Mouse (Mus musculus): ENCODE results near the gene Siglec1. TPM values are rescaled to one million over a fixed set of nuclear protein-coding genes. Genes with fewer than 3 reads are reported as not detected.

Gene Siglec1
- polyA plus RNA-seq (2016; fragmentation: Nextera tagmentation; extraction: Ambion mirVana), result 0.05 and 0.08 TPM in 2 replicates

- H3K4me1 ChIP-seq, result no peaks in the 10 kb centered on the region
- no peaks in the 10 kb centered on the region for H3K36me3 ChIP-seq
- no peak for DNase-seq (ENCODE audit: low spot score)
- H3K4me3 ChIP-seq, result no peak within 1 kb of the TSS
- H3K27me3 ChIP-seq (ENCODE audit: insufficient read depth, poor library complexity, severe bottlenecking), result peaks cover 15% of the 10 kb centered on the region
- 86% methylated on average over 11 of the region's 11 CpGs for WGBS
- no peaks in the 10 kb centered on the region for H3K9me3 ChIP-seq
- H3K27ac ChIP-seq, result no peak within 1 kb of the TSS
Observed at GRCm38 (mm10) chr2:131086667-131087390, at the start of gene Siglec1. Gene Siglec1 (minus strand): TSS chr2:131086765.

GRCm38 (mm10) chr2:131135521-131136139 lies 49.1 kb upstream of the Siglec1 start:
- WGBS, result 7% methylated on average over 11 of the region's 11 CpGs
- Histone ChIP-seq H3K27ac (peak overlapping the region; percentile 89), H3K27me3 (ENCODE audit: insufficient read depth, poor library complexity, severe bottlenecking) (no peaks in the 10 kb centered on the region), H3K9me3 (no peaks in the 10 kb centered on the region), H3K4me3 (peak overlapping the region; percentile 27; the same call in 1 of the 2 replicates), H3K4me1 (peaks cover 55% of the 10 kb centered on the region), H3K36me3 (peaks cover 14% of the 10 kb centered on the region)
- peak; percentile 92 for DNase-seq (ENCODE audit: low spot score)

- WGBS, result 66% methylated on average over 8 of the region's 8 CpGs
- no peaks in the 10 kb centered on the region for H3K27me3 ChIP-seq (ENCODE audit: insufficient read depth, poor library complexity, severe bottlenecking)
- H3K4me3 ChIP-seq, result no peak overlapping the region
- H3K4me1 ChIP-seq, result peaks cover 50% of the 10 kb centered on the region
- H3K27ac ChIP-seq, result peak overlapping the region; percentile 89
- H3K36me3 ChIP-seq, result peaks cover 11% of the 10 kb centered on the region
- no peaks in the 10 kb centered on the region for H3K9me3 ChIP-seq
- peak; percentile 73 for DNase-seq (ENCODE audit: low spot score)
Observed at GRCm38 (mm10) chr2:131134826-131135400, 48.3 kb upstream of the Siglec1 start.

- Histone ChIP-seq H3K27ac (peak overlapping the region; percentile 89), H3K9me3 (no peaks in the 10 kb centered on the region), H3K4me1 (peaks cover 50% of the 10 kb centered on the region), H3K4me3 (no peak overlapping the region), H3K27me3 (ENCODE audit: insufficient read depth, poor library complexity, severe bottlenecking) (no peaks in the 10 kb centered on the region), H3K36me3 (peaks cover 11% of the 10 kb centered on the region)
- DNase-seq (ENCODE audit: low spot score), result peak; percentile 75
- WGBS, result 43% methylated on average over 1 of the region's 1 CpGs
Observed at GRCm38 (mm10) chr2:131134381-131134780, 47.8 kb upstream of the Siglec1 start.

- 87% methylated on average over 9 of the region's 9 CpGs for WGBS
- H3K36me3 ChIP-seq, result peaks cover 2% of the 10 kb centered on the region; the same call in 1 of the 2 replicates
- no peak for DNase-seq (ENCODE audit: low spot score)
- peak within 1 kb of the TSS; percentile 89 for H3K27ac ChIP-seq
- H3K9me3 ChIP-seq, result no peaks in the 10 kb centered on the region
- peaks cover 56% of the 10 kb centered on the region for H3K4me1 ChIP-seq
- no peaks in the 10 kb centered on the region for H3K27me3 ChIP-seq (ENCODE audit: insufficient read depth, poor library complexity, severe bottlenecking)
- no peak within 1 kb of the TSS for H3K4me3 ChIP-seq
Observed at GRCm38 (mm10) chr2:131132930-131133547, 46.5 kb upstream of the Siglec1 start, which contains the start of gene Gm11037. Gene Gm11037 (plus strand): TSS chr2:131133497.

- H3K27me3 ChIP-seq (ENCODE audit: insufficient read depth, poor library complexity, severe bottlenecking), result no peaks in the 10 kb centered on the region
- H3K4me3 ChIP-seq, result no peak overlapping the region
- peaks cover 63% of the 10 kb centered on the region for H3K4me1 ChIP-seq
- H3K9me3 ChIP-seq, result no peaks in the 10 kb centered on the region
- DNase-seq (ENCODE audit: low spot score), result peak; percentile 74
- H3K27ac ChIP-seq, result no peak overlapping the region; the same call in 1 of the 2 replicates
- peaks cover 2% of the 10 kb centered on the region; the same call in 1 of the 2 replicates for H3K36me3 ChIP-seq
- WGBS, result 68% methylated on average over 10 of the region's 10 CpGs
Observed at GRCm38 (mm10) chr2:131132111-131132888, 45.7 kb upstream of the Siglec1 start.

GRCm38 (mm10) chr2:131130849-131131248 lies 44.3 kb upstream of the Siglec1 start:
- peaks cover 66% of the 10 kb centered on the region for H3K4me1 ChIP-seq
- H3K27ac ChIP-seq, result no peak overlapping the region
- no peaks in the 10 kb centered on the region for H3K27me3 ChIP-seq (ENCODE audit: insufficient read depth, poor library complexity, severe bottlenecking)
- no peak overlapping the region for H3K4me3 ChIP-seq
- H3K9me3 ChIP-seq, result no peaks in the 10 kb centered on the region
- no peak for DNase-seq (ENCODE audit: low spot score)
- H3K36me3 ChIP-seq, result no peaks in the 10 kb centered on the region; the same call in 1 of the 2 replicates
- WGBS, result 88% methylated on average over 2 of the region's 2 CpGs

- H3K4me3 ChIP-seq, result no peak overlapping the region
- DNase-seq (ENCODE audit: low spot score), result peak; percentile 83
- H3K9me3 ChIP-seq, result no peaks in the 10 kb centered on the region
- 67% methylated on average over 5 of the region's 5 CpGs for WGBS
- 0 out of 2 replicates have a peak, but pooled peaks cover 7% of the 10 kb centered on the region for H3K27me3 ChIP-seq (ENCODE audit: insufficient read depth, poor library complexity, severe bottlenecking)
- peak overlapping the region; percentile 62; the same call in 1 of the 2 replicates for H3K27ac ChIP-seq
- no peaks in the 10 kb centered on the region; the same call in 1 of the 2 replicates for H3K36me3 ChIP-seq
- H3K4me1 ChIP-seq, result peaks cover 58% of the 10 kb centered on the region
Observed at GRCm38 (mm10) chr2:131129836-131130235, 43.3 kb upstream of the Siglec1 start.

GRCm38 (mm10) chr2:131128636-131129157 lies 42.1 kb upstream of the Siglec1 start:
- WGBS, result 69% methylated on average over 3 of the region's 3 CpGs
- H3K4me1 ChIP-seq, result peaks cover 53% of the 10 kb centered on the region
- H3K27ac ChIP-seq, result 0 out of 2 replicates have a peak overlapping the region, but pooled peaks have one; percentile 7

GRCm38 (mm10) chr2:131128211-131128610 lies 41.6 kb upstream of the Siglec1 start:
- peak; percentile 67 for DNase-seq (ENCODE audit: low spot score)
- H3K27ac ChIP-seq, result peak overlapping the region; percentile 89; the same call in 1 of the 2 replicates
- 0 out of 2 replicates have a peak, but pooled peaks cover 13% of the 10 kb centered on the region for H3K27me3 ChIP-seq (ENCODE audit: insufficient read depth, poor library complexity, severe bottlenecking)
- no peaks in the 10 kb centered on the region for H3K9me3 ChIP-seq
- H3K36me3 ChIP-seq, result no peaks in the 10 kb centered on the region
- 84% methylated on average over 5 of the region's 5 CpGs for WGBS
- peaks cover 52% of the 10 kb centered on the region for H3K4me1 ChIP-seq
- peak overlapping the region; percentile 62 for H3K4me3 ChIP-seq

More at GRCm38 (mm10) chr2:131128636-131129157, 42.1 kb upstream of the Siglec1 start:
- Histone ChIP-seq H3K9me3 (no peaks in the 10 kb centered on the region), H3K4me3 (peak overlapping the region; percentile 62; the same call in 1 of the 2 replicates), H3K27me3 (ENCODE audit: insufficient read depth, poor library complexity, severe bottlenecking) (0 out of 2 replicates have a peak, but pooled peaks cover 13% of the 10 kb centered on the region), H3K36me3 (no peaks in the 10 kb centered on the region)
- DNase-seq (ENCODE audit: low spot score), result peak; percentile 54

GRCm38 (mm10) chr2:131127161-131127730 lies 40.7 kb upstream of the Siglec1 start, which contains the start of gene Hspa12b:
Gene Hspa12b (plus strand): TSS chr2:131127280.
- DNase-seq (ENCODE audit: low spot score), result peak; percentile 93
- peaks cover 51% of the 10 kb centered on the region for H3K4me1 ChIP-seq
- 0% methylated on average over 28 of the region's 28 CpGs for WGBS
- H3K9me3 ChIP-seq, result no peaks in the 10 kb centered on the region
- H3K4me3 ChIP-seq, result peak within 1 kb of the TSS; percentile 62
- H3K27ac ChIP-seq, result peak within 1 kb of the TSS; percentile 89
- H3K36me3 ChIP-seq, result no peaks in the 10 kb centered on the region
- 0 out of 2 replicates have a peak, but pooled peaks cover 13% of the 10 kb centered on the region for H3K27me3 ChIP-seq (ENCODE audit: insufficient read depth, poor library complexity, severe bottlenecking)

Data from heart, embryonic 10.5 days (tissue).